10 mouse cellular contexts compared by ENCODE assay signal in genomic region chr10:45806984-45807827, GRCm38 (mm10).
A peak's percentile ranks its signal among the peaks of the same experiment; 100 is the strongest.
DNase-seq lines count a peak whose midpoint lies in the region; ATAC-seq lines count a peak whose summit lies in the region.
"Had no signal": no experiment of that assay in that cellular context is flagged by ENCODE, and none has a peak within 500 bp of the region (broad histone marks: within the 10 kb centered on the region; RNA-seq: fewer than 3 reads in every experiment).

No protein-coding gene starts in this region.

- no peak overlapping the region for H3K27ac ChIP-seq in intestine, embryonic 15.5 days
- peak overlapping the region; percentile 84 for H3K27ac ChIP-seq in limb, embryonic 11.5 days (replicated peaks; ENCODE audit: low read depth, low read length)
- H3K27ac ChIP-seq: left cerebral cortex, adult 2 months had no signal

- H3K27me3 ChIP-seq in intestine, embryonic 15.5 days (replicated peaks) = no peaks in the 10 kb centered on the region
- no peaks in the 10 kb centered on the region for H3K27me3 ChIP-seq in limb, embryonic 11.5 days (ENCODE audit: control insufficient read depth, insufficient read depth, low read length)

- no peaks in the 10 kb centered on the region for H3K36me3 ChIP-seq in intestine, embryonic 15.5 days
- no peaks in the 10 kb centered on the region for H3K36me3 ChIP-seq in limb, embryonic 11.5 days (ENCODE audit: control insufficient read depth, insufficient read depth, low read length)

- H3K9ac ChIP-seq in intestine, embryonic 15.5 days = no peak overlapping the region
- H3K9ac ChIP-seq in limb, embryonic 11.5 days (ENCODE audit: low read length) = no peak overlapping the region; the same call in 1 of the 2 replicates

- peak; percentile 39; the same call in 1 of the 2 replicates for ATAC-seq in intestine, embryonic 15.5 days
- ATAC-seq in limb, embryonic 11.5 days (ENCODE audit: insufficient number of reproducible peaks, low FRiP score, low TSS enrichment, low read depth) = peak; percentile 68; the same call in 1 of the 2 replicates

- no peak overlapping the region for H3K4me3 ChIP-seq in intestine, embryonic 15.5 days (replicated peaks)
- H3K4me3 ChIP-seq in limb, embryonic 11.5 days (ENCODE audit: low read depth, low read length) = no peak overlapping the region
- H3K4me3 ChIP-seq: left cerebral cortex, adult 2 months had no signal

- DNase-seq in layer of hippocampus, adult 11-12 months (ENCODE audit: low spot score) = peak; percentile 45
- DNase-seq in layer of hippocampus, adult 9-10 months (ENCODE audit: low spot score) = no peak
- DNase-seq in limb, embryonic 11.5 days (ENCODE audit: low spot score) = peak; percentile 74
- peak; percentile 32 for DNase-seq in yolk sac, embryonic 10.5 days (ENCODE audit: low spot score)
- DNase-seq in urinary bladder, postnatal 14 days (ENCODE audit: low spot score) = no peak
- DNase-seq in urinary bladder, postnatal 4 days (ENCODE audit: low spot score in 2 of 2) = no peak
- DNase-seq in natural killer cell, adult 2 months (ENCODE audit: low spot score in 2 of 2) = no peak
- DNase-seq: adrenal gland, postnatal 10 days had no signal

- H3K9me3 ChIP-seq in intestine, embryonic 15.5 days = no peaks in the 10 kb centered on the region
- no peaks in the 10 kb centered on the region for H3K9me3 ChIP-seq in limb, embryonic 11.5 days (ENCODE audit: control insufficient read depth, low read length)

- WGBS in intestine, embryonic 15.5 days = 48% methylated on average over 18 of the region's 18 CpGs
- WGBS in limb, embryonic 11.5 days = 15% methylated on average over 18 of the region's 18 CpGs

- no peaks in the 10 kb centered on the region for H3K4me1 ChIP-seq in intestine, embryonic 15.5 days (replicated peaks)
- peaks cover 14% of the 10 kb centered on the region for H3K4me1 ChIP-seq in limb, embryonic 11.5 days (ENCODE audit: control insufficient read depth, insufficient read depth, low read length)

- 0 out of 2 replicates have a peak overlapping the region, but pooled peaks have one; percentile 15 for H3K4me2 ChIP-seq in intestine, embryonic 15.5 days (replicated peaks)
- peak overlapping the region; percentile 14; the same call in 1 of the 2 replicates for H3K4me2 ChIP-seq in limb, embryonic 11.5 days (ENCODE audit: low read depth, severe bottlenecking)

Comparison
In these comparisons a context has a peak if more than half of its experiments do, and no peak if none do; other contexts are left out.
1. DNase-seq: peak in layer of hippocampus, adult 11-12 months (single experiment), limb, embryonic 11.5 days (single experiment) and yolk sac, embryonic 10.5 days (single experiment); none in layer of hippocampus, adult 9-10 months (single experiment), urinary bladder, postnatal 14 days (single experiment), urinary bladder, postnatal 4 days (0 of 2) and natural killer cell, adult 2 months (0 of 2).